Mouse (Mus musculus) splenic B cell, adult 2 months (primary cell): ENCODE data around the gene Adss.

Experiments
- DNase-seq: peaks from one replicate; pipeline ENCODE4 v3.0.0-alpha.2; 2011; ENCODE audit warnings: low read depth, low spot score
- H3K27me3 ChIP-seq: 2 replicates; pipeline ENCODE4 v1.6.1; 2012; ENCODE audit warnings: mild to moderate bottlenecking, low read length, moderate library complexity, mixed read lengths; ENCODE audit not compliant: control insufficient read depth, poor library complexity, insufficient read depth, severe bottlenecking
- H3K36me3 ChIP-seq: 2 replicates; pipeline ENCODE4 v1.6.1; 2012; ENCODE audit warnings: mild to moderate bottlenecking, low read length, moderate library complexity, mixed read lengths; ENCODE audit not compliant: control insufficient read depth, poor library complexity, insufficient read depth, severe bottlenecking

Gene Adss

DNA sequence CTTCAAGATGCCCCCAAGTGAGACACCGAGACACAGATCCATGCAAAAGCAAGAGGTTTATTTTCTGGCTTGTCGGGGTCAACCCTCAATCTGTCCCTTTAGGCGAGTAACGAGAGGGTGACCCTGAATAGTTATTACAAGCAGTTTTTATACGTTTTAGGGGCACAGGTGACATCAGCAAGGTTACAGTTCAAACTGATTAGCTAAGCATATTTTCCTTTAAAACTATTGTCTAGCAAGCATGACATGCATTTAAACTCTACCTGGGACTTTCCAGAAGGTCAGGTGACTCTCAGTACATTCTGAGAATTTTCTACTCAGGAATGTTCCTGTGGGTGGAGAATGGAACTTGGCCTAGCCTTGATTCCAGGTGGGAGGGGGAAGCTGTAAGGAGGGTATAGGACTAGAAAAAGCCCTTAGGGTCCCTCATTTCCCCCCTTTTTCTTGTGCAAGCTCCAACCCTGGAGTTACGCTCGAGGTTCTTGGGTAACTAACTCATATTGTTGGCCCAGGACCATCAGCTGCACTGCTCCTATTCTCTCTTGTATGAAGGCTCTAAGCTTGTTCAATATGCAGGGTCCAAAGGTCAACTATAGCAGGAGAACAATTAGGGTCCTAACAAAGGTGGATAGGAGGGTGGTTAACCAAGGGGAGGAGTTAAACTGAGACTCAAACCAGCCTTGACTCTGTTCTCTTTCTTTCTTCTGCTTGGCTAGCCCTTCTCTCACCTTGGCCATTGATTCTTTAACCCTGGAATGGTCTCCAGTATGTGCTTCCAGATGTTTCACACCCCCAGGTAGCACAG lies 51.6 kb downstream of the Adss start:
- Histone ChIP-seq H3K36me3 (no peaks in the 10 kb centered on the region), H3K27me3 (no peaks in the 10 kb centered on the region)
- no peak for DNase-seq

DNA sequence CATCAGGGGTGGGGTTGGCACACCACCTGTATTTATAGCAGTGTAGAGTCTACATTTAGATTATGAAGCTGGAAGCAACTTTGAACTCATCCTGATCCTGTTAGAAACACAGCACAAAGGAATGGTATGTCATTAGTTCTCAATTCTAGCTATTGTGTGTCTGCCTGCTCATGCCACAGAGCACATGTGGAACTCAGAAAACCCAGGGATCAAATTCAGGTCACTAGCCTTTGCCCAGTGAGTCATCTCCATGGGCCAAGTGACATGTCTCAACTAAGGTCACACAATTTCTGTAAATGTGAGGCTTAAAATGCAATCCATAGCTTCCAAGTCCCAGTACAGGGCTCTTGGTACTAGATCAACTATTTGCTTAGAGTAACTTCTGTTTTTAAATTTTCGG lies 54.2 kb downstream of the Adss start:
- no peak for DNase-seq
- Histone ChIP-seq H3K36me3 (no peaks in the 10 kb centered on the region), H3K27me3 (no peaks in the 10 kb centered on the region)

DNA sequence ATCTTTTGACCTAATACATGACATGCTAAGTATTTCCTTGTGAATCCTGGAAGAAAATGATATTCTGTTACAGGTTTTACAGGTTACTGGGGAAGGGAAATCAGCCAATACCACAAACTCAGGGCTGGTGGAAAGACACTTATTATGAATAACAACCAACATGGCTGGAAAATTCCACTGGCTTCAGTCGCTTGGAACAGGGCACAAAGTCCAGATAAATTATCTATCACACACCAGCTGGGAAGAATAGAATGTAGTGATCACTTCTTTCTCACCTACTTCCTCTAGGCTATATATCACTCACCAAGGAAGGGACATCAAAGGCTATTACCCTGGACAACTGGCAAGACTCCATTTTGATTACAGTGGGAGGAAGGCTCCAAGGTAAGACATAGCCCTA lies 55.6 kb downstream of the Adss start:
- Histone ChIP-seq H3K27me3 (no peaks in the 10 kb centered on the region), H3K36me3 (no peaks in the 10 kb centered on the region)
- DNase-seq: no peak

DNA sequence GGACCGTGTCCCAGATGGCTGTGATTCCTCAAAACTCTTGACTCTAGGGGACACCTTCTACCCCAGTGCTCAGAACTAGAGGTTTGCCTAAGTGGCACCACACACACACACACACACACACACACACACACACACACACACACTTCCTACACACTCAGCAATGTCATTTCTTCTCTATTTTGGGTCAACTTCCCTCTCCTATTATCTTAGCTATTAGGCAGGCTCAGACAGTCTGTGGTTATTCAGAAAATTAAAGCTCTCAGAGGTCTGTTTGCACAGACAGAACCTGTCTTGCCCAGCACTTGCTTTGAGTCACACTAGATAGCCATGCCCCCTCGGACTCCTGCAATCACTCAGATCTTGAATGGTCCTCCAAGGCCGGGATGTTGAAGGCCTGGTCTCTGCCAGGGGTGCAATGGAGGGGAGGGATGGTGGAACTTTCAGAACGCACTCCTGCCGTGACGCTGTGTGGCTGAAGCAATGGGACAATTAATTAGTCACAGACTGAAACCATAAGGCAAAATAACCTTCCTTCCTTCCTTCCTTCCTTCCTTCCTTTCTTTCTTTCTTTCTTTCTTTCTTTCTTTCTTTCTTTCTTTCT lies 58.7 kb downstream of the Adss start:
- H3K36me3 ChIP-seq: no peaks in the 10 kb centered on the region
- no peak for DNase-seq

DNA sequence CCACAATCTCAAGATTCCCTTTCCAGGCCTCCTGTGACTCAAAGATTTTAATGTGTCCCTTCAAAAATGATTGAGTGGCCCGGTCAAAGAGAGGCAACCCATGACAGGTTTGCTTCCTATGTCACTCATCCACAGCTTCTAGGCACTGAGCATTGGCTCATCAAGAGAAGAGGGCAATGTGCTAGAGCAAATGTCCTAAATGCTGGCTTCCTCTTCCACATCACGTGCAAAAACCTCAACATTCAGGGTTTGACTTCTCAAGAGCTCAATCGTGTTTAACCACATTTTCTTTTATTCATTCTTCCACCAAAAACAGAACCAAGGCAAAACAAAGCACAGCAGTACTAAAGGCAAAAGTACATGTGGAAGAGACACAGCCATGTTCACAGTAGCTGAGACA lies 64.3 kb downstream of the Adss start:
- no peak for DNase-seq
- Histone ChIP-seq H3K27me3 (no peaks in the 10 kb centered on the region), H3K36me3 (no peaks in the 10 kb centered on the region)

More for the DNA sequence above, 58.7 kb downstream of the Adss start:
- no peaks in the 10 kb centered on the region for H3K27me3 ChIP-seq

DNA sequence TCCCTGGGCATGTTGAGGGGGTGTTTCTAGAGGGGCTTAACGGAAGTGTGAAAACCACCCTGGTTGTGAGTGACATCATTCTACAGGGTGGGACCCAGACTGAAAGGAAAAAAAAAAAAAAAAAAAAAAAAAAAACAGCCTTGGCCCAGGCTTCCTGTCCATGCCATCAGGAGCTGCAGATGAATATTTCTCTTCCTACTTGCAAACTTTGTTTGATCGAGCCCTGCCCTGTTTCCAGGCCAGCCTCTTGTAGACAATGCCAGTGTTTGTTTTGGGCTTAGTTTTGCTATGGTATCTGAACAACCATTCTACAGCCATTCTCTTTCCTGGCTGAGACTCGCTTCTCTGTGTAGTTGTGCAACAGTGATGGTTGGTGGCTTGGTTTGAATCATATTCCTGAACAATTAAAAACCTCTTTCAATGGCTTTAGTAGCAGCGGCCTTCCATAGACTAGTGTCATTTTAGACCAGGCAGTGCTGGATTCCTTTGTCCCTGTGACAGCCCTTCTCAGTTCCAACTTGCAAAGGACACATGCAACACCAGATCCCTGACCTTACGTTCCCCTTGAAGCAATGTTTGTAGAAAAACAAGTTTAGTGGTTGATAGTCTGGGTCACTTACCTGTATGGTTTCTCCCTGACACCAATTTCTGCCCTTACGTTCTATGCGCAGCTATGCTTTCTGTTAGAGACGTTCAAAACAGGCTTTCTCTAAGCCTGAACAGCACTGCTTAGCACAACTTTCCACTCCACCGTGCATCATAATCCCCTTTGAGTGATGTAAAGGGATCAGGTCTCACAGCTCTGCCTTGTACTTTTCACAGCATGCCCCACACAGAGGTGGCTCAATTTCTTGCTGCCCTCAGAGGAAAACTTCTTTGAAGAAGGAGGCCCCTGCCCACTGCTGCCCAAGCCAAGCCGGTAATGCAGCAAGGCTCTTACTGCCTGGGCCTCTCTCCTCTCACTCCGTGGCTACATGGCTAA lies 67.0 kb downstream of the Adss start, which contains the start of gene 1700016C15Rik:
TSS of gene 1700016C15Rik (plus strand) at position 772 of the 982 bp plus-strand sequence.
- no peaks in the 10 kb centered on the region for H3K27me3 ChIP-seq
- DNase-seq: no peak
- H3K36me3 ChIP-seq: no peaks in the 10 kb centered on the region

DNA sequence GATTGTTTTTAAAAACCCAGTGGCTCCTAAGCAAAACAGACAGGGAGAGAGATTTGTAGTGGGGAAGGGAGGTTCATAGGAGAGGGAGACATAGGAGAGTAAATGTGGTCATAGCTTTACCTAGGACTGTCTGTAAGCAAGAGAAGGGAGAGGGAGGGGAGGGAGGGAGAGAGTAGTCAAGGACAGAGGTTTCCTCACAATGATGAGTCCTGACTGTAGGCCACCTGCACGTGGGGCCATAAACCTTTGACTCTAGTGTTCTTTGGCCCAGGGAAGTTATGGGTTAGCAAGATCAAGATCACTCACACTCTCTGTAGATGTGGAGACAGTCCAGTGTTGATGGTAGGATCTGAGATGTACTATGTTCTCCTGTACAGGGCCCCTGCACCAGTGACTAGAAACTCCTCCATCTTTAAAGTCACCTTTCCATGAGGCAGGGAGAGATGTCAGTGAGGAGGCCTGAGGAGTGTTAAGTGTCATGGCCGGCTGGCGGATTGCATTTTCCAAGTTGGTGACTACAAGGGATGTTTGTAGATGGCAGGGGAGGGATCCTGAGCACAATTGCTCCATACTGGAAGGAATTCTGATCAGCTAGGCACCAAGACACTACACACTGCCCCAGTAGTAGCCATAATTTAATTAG lies 68.3 kb downstream of the Adss start:
- DNase-seq: no peak
- Histone ChIP-seq H3K27me3 (no peaks in the 10 kb centered on the region), H3K36me3 (no peaks in the 10 kb centered on the region)

DNA sequence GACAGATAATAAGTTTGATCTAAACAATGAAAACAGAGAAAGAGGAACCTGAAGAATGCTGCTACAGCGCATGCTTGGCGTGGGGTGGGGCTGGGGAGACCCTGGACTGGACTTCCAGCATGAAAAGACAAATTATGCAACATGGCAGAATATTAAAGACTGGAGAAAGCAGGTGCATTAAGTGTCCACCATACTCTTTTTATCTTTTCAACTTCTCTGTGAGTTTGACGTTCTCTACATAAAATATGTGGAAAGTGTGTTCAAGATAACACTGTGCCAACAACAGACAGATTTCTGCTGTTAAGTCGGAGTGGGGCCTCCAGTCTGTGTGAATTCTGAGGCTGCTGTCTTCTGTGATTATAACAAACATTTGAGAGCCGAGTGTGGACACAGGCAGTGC lies 69.4 kb downstream of the Adss start:
- H3K36me3 ChIP-seq: no peaks in the 10 kb centered on the region
- no peak for DNase-seq
- no peaks in the 10 kb centered on the region for H3K27me3 ChIP-seq

DNA sequence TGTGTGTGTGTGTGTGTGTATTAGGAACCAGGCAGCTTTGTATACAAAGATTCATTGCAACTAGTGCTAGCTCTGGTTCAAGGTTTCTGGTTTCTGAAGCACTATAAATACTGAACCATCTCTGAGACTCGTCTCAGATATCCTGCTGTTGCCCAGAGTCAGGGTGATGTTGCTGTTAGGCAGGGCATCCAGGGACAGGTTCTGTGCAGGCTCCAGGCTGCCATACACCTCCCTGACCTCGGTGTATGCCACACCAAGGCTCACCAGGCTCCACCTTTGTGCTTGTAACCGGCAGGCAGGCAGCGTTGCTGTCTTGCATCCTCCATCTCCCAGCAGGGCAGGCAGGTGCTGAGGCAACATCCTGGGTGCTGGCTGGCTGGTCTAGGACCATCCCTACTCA lies 72.5 kb downstream of the Adss start:
- Histone ChIP-seq H3K36me3 (no peaks in the 10 kb centered on the region), H3K27me3 (no peaks in the 10 kb centered on the region)
- DNase-seq: no peak

DNA sequence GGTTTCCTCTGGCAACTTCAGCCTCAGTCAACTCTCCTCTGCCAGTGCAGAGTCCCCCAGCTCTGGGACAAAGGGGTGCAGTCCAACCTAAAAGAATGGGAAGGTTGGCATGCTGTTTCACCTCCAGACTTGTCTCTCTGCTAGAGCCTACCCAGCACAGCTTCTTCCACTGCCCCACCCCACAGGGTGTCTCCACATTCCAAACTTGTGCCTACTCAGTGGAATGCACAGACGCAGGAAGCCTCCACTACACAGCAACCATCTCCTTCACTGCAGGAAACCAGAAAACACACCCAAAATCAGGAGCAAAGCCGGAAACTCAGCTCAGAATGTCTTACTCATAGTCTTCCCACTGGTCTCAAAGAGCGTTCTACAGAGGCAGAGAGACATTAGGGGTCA lies 77.3 kb downstream of the Adss start:
- no peak for DNase-seq
- Histone ChIP-seq H3K36me3 (no peaks in the 10 kb centered on the region), H3K27me3 (no peaks in the 10 kb centered on the region)

DNA sequence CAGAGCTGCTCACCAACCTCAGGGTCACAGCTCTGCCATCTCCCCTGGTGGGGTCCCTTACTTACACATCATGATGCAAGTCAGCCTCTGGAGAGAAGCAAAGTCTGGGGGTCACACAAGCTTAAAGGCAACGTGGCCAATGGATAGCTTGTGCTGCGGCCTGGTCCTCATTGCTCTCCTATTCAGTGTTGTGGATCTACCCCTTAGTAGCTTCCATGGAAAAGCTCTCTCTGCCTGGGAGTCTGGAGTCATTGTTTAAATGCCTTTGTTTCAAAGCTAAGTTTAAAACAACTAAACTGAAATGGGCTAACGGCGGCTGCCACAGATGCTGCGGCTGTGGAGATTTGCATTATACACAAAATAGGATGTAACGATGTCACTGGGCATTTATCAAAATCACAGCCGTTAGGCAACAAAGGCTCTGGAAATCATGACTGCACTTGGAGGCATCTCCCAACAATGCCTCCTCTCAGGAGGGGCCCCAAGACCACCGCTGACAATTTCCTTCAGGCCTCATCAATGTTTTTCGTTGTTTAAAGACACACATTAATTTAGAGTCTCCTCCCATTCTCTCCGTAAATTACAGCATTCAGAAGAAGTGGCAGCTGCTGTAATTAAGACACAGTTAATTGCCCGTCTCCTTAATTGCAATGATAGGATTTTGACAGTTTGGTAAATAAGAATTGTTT lies 77.8 kb downstream of the Adss start:
- no peak for DNase-seq
- no peaks in the 10 kb centered on the region for H3K27me3 ChIP-seq
- H3K36me3 ChIP-seq: no peaks in the 10 kb centered on the region

DNA sequence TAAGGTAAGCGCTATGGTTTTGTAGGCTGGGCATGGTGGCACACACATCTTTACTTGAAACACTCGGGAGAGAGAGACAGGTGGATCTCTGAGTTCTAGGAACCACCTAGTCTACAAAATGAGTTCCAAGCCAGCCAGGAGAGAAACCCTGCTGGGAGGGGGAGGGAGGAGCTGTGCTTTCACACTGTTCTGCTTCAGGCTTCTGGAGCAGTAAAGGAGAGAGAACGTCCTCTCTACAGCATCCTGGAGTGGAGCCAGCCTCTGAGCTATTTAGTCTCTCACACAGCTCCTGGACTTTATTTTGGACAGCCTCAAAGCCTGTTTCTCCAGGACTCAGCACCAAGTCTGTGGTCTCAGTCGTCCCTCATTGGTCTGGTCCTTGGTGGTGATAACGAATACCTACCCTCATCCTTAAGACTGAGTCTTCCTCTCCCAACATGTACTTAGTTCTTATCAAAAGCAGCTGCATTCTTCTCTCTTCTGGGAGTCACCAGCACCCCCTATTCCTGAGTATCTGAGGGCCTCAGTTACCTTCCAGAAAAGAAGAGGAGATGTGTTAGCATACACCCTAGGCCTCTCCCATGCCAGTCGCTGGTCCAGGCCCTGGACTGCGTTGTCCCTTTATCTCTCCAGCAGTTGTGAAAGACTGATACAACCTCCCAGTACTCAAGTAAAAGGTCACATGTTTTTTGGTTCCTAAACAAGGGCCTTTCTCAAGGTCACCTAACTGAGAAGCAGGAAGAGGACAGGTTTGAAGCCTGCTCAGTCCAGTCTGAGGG lies 79.1 kb downstream of the Adss start:
- DNase-seq: no peak
- Histone ChIP-seq H3K36me3 (no peaks in the 10 kb centered on the region), H3K27me3 (no peaks in the 10 kb centered on the region)

DNA sequence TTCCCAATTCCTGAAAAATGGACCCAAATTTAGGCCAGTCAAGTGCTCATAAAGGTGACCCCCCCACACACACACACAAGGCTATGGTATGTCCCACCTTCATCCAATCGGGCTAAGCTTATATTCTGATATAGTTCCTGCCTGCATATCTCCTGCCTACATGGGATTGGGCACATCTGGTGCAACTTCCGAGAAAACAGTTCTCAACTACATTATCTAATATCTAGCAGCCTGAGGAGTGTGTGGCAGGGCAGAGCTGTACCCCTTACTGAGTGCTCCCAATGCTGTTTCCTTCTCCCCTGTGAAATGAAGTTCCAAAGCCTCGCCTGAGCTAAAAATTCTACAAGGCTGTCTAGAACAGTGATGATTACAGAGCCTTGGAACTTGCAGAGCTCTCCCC lies 79.9 kb downstream of the Adss start:
- no peaks in the 10 kb centered on the region for H3K27me3 ChIP-seq
- no peak for DNase-seq
- no peaks in the 10 kb centered on the region for H3K36me3 ChIP-seq
